Mouse (Mus musculus): ENCODE data around the gene Fn1. TPM values are rescaled to one million over a fixed set of nuclear protein-coding genes. Genes with fewer than 3 reads are reported as not detected.
A peak's percentile ranks its signal among the peaks of the same experiment; 100 is the strongest.

The Fn1 gene
- polyA plus RNA-seq, 1 experiment from 2014 or later, result 89.2 TPM

DNA sequence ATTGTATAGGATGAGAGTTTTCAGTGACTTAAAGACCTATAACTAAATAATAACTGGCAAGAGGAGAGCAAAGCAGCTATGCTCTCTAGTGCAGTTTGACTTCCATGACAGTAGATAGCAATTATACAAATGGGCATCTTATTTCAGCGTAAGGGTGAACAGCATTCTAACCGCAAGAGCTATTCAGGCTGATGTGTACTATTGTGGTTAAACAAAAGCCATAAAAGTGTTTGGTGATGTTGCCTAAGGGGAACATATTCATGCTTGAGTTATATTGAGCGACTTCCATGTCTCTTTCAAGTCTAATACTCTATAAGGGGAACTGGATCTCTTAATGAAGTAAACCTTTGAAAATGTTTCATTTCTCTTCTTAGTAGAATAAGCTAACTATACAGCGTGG lies 21.3 kb upstream of the Fn1 start:
- H3K4me1 ChIP-seq, result no peaks in the 10 kb centered on the region
- 79% methylated on average over 4 of the region's 4 CpGs for WGBS (ENCODE audit: insufficient replicate concordance)
- H3K27me3 ChIP-seq (replicated peaks), result no peaks in the 10 kb centered on the region
- no peak overlapping the region for H3K4me3 ChIP-seq
- no peak overlapping the region for H3K27ac ChIP-seq
- H3K4me2 ChIP-seq, result no peak overlapping the region
- no peaks in the 10 kb centered on the region for H3K9me3 ChIP-seq (replicated peaks)
- H3K9ac ChIP-seq, result no peak overlapping the region
- ATAC-seq, result no peak
- no peaks in the 10 kb centered on the region for H3K36me3 ChIP-seq

- H3K4me2 ChIP-seq, result no peak overlapping the region
- H3K27ac ChIP-seq, result no peak overlapping the region
- no peak overlapping the region for H3K9ac ChIP-seq
- 18% methylated on average over 3 of the region's 3 CpGs for WGBS (ENCODE audit: insufficient replicate concordance)
- no peak overlapping the region for H3K4me3 ChIP-seq
- ATAC-seq, result no peak
- H3K27me3 ChIP-seq (replicated peaks), result no peaks in the 10 kb centered on the region
- no peaks in the 10 kb centered on the region for H3K36me3 ChIP-seq
- no peaks in the 10 kb centered on the region for H3K9me3 ChIP-seq (replicated peaks)
- no peaks in the 10 kb centered on the region for H3K4me1 ChIP-seq
Observed at GRCm38 (mm10) chr1:71673398-71673910, 20.5 kb upstream of the Fn1 start.

DNA sequence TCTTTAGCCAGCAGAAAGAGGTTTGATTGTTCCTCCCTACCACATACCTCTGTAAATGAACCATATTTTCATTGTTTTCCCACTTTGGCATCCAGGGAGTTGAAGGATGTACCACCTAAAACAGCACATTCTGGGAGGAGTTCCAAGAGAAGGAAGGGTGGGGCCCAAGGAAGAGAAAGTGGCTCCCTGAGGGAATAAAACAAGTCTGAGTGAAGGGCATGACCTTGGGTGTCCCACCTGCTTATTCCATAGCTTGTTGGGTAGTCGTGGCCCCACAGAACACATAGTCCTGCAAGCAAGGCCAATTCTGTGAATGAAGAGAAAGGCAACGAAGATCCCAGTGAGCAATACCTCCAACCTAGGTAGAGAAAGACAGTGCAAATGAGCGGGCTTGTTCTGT lies 19.3 kb upstream of the Fn1 start:
- H3K4me2 ChIP-seq, result no peak overlapping the region
- 65% methylated on average over 3 of the region's 3 CpGs for whole genome bisulfite sequencing (ENCODE audit: insufficient replicate concordance)
- H3K9me3 ChIP-seq (replicated peaks), result no peaks in the 10 kb centered on the region
- no peaks in the 10 kb centered on the region for H3K36me3 ChIP-seq
- no peaks in the 10 kb centered on the region for H3K27me3 ChIP-seq (replicated peaks)
- no peak overlapping the region for H3K4me3 ChIP-seq
- no peak overlapping the region for H3K9ac ChIP-seq
- ATAC-seq, result no peak
- H3K4me1 ChIP-seq, result no peaks in the 10 kb centered on the region
- no peak overlapping the region for H3K27ac ChIP-seq

DNA sequence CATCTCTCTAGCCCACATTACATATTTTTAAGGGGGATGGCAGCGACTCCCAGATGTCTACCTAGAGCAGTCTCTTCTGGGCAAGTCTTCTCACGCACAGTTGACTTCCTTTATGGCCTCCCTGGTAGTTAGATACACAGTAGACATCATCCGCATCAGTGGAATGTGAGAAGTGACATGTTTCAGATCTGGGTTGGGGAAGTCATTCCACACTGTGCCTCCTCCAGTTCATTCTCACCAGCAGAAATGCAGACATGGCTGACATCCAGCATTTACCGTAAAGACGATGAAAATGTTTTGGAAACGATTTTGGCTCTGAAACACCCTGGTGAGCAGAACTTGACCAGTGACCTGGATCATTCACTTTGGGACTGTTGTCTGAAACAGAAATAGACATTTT lies 10.2 kb upstream of the Fn1 start:
- ATAC-seq, result no peak
- Histone ChIP-seq H3K4me2 (no peak overlapping the region), H3K9me3 (replicated peaks) (peaks cover 14% of the 10 kb centered on the region), H3K9ac (no peak overlapping the region), H3K27me3 (replicated peaks) (no peaks in the 10 kb centered on the region), H3K36me3 (no peaks in the 10 kb centered on the region), H3K4me3 (no peak overlapping the region), H3K27ac (no peak overlapping the region), H3K4me1 (no peaks in the 10 kb centered on the region)
- WGBS (ENCODE audit: insufficient replicate concordance), result 74% methylated on average over 6 of the region's 6 CpGs

GRCm38 (mm10) chr1:71658632-71659031 lies 5.6 kb upstream of the Fn1 start:
- Histone ChIP-seq H3K27me3 (replicated peaks) (peaks cover 9% of the 10 kb centered on the region), H3K9ac (no peak overlapping the region), H3K4me3 (no peak overlapping the region), H3K9me3 (replicated peaks) (peaks cover 14% of the 10 kb centered on the region), H3K36me3 (no peaks in the 10 kb centered on the region), H3K27ac (no peak overlapping the region), H3K4me1 (peaks cover 5% of the 10 kb centered on the region; the same call in 1 of the 2 replicates), H3K4me2 (no peak overlapping the region)
- ATAC-seq, result no peak
- WGBS (ENCODE audit: insufficient replicate concordance), result 68% methylated on average over 6 of the region's 6 CpGs

DNA sequence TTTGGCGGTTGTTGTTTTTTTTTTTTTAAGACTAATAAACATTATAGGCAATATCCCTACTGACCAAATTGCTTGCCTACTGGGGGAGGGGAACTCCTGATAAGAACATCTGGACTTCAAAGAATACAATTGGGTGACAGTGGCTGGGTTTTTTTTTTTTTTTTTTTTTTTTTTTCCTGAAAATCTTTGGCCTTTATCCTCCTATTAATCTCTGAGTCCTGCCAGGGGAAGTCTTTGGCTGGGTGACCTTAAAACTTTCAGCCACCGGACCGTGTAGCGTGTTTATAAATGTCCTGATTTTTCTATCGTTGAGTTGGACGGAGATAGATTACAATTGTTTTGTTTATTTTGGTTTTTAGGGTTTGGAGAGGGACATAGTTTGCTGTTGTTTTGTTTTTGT lies 3.3 kb upstream of the Fn1 start:
- Histone ChIP-seq H3K9ac (no peak overlapping the region), H3K9me3 (replicated peaks) (no peaks in the 10 kb centered on the region), H3K4me1 (peaks cover 8% of the 10 kb centered on the region), H3K4me3 (no peak overlapping the region), H3K4me2 (no peak overlapping the region), H3K36me3 (no peaks in the 10 kb centered on the region), H3K27ac (no peak overlapping the region), H3K27me3 (replicated peaks) (peaks cover 26% of the 10 kb centered on the region)
- 50% methylated on average over 6 of the region's 6 CpGs for WGBS (ENCODE audit: insufficient replicate concordance)
- ATAC-seq, result no peak

DNA sequence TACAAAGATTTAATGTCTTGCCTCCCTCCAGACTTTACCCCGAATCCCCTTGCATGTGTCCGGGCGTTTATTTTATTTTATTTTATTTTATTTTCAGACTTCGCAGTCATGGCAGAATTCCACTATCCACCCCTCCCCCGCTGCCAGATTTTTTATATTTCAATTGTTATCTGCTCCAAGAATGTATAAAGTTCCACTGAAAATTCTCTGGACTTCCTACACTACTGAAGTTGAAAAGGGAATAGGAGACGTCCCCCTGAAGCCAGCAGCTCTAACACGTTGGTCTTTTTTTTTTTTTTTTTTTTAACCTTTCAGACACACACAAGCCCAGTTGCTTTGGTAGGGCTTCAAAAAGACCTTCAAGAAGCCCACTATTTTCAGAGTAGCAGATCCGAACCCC lies 1.2 kb upstream of the Fn1 start:
- Histone ChIP-seq H3K4me3 (peak overlapping the region; percentile 62), H3K9me3 (replicated peaks) (no peaks in the 10 kb centered on the region), H3K36me3 (no peaks in the 10 kb centered on the region), H3K27ac (no peak overlapping the region), H3K4me2 (peak overlapping the region; percentile 83), H3K27me3 (replicated peaks) (peaks cover 35% of the 10 kb centered on the region), H3K9ac (0 out of 2 replicates have a peak overlapping the region, but pooled peaks have one; percentile 61), H3K4me1 (peaks cover 12% of the 10 kb centered on the region)
- 20% methylated on average over 8 of the region's 8 CpGs for WGBS (ENCODE audit: insufficient replicate concordance)
- no peak for ATAC-seq

- Histone ChIP-seq H3K27ac (peak overlapping the region; percentile 72), H3K4me1 (peaks cover 12% of the 10 kb centered on the region), H3K9ac (peak overlapping the region; percentile 61), H3K36me3 (no peaks in the 10 kb centered on the region; the same call in 1 of the 2 replicates), H3K9me3 (replicated peaks) (no peaks in the 10 kb centered on the region), H3K27me3 (replicated peaks) (peaks cover 35% of the 10 kb centered on the region), H3K4me3 (peak overlapping the region; percentile 62), H3K4me2 (peak overlapping the region; percentile 83)
- WGBS (ENCODE audit: insufficient replicate concordance), result 1% methylated on average over 24 of the region's 24 CpGs
- no peak for ATAC-seq
Observed at GRCm38 (mm10) chr1:71653400-71654159, 580 bp upstream of the Fn1 start.

GRCm38 (mm10) chr1:71651828-71652227 lies 1.2 kb downstream of the Fn1 start:
- WGBS (ENCODE audit: insufficient replicate concordance), result 31% methylated on average over 1 of the region's 1 CpGs

GRCm38 (mm10) chr1:71651315-71651714 lies 1.7 kb downstream of the Fn1 start:
- 37% methylated on average over 9 of the region's 9 CpGs for WGBS (ENCODE audit: insufficient replicate concordance)
- peaks cover 7% of the 10 kb centered on the region; the same call in 1 of the 2 replicates for H3K36me3 ChIP-seq
- no peaks in the 10 kb centered on the region for H3K9me3 ChIP-seq (replicated peaks)
- H3K4me3 ChIP-seq, result peak overlapping the region; percentile 62
- no peak overlapping the region for H3K27ac ChIP-seq
- no peak overlapping the region for H3K9ac ChIP-seq
- peak overlapping the region; percentile 83 for H3K4me2 ChIP-seq
- H3K4me1 ChIP-seq, result peaks cover 12% of the 10 kb centered on the region
- no peak for ATAC-seq
- peaks cover 35% of the 10 kb centered on the region for H3K27me3 ChIP-seq (replicated peaks)

More at GRCm38 (mm10) chr1:71651828-71652227, 1.2 kb downstream of the Fn1 start:
- peak overlapping the region; percentile 62 for H3K4me3 ChIP-seq
- H3K27me3 ChIP-seq (replicated peaks), result peaks cover 35% of the 10 kb centered on the region
- H3K4me1 ChIP-seq, result peaks cover 12% of the 10 kb centered on the region
- peaks cover 7% of the 10 kb centered on the region; the same call in 1 of the 2 replicates for H3K36me3 ChIP-seq
- peak overlapping the region; percentile 83 for H3K4me2 ChIP-seq
- no peaks in the 10 kb centered on the region for H3K9me3 ChIP-seq (replicated peaks)
- H3K27ac ChIP-seq, result no peak overlapping the region
- no peak for ATAC-seq
- H3K9ac ChIP-seq, result no peak overlapping the region

GRCm38 (mm10) chr1:71650741-71651140 lies 2.3 kb downstream of the Fn1 start:
- H3K9me3 ChIP-seq (replicated peaks), result no peaks in the 10 kb centered on the region
- peaks cover 12% of the 10 kb centered on the region for H3K4me1 ChIP-seq
- peaks cover 35% of the 10 kb centered on the region for H3K27me3 ChIP-seq (replicated peaks)
- H3K4me2 ChIP-seq, result peak overlapping the region; percentile 83
- H3K36me3 ChIP-seq, result peaks cover 7% of the 10 kb centered on the region; the same call in 1 of the 2 replicates
- 45% methylated on average over 6 of the region's 6 CpGs for WGBS (ENCODE audit: insufficient replicate concordance)
- H3K27ac ChIP-seq, result no peak overlapping the region
- ATAC-seq, result no peak
- H3K9ac ChIP-seq, result no peak overlapping the region
- peak overlapping the region; percentile 62; the same call in 1 of the 2 replicates for H3K4me3 ChIP-seq

GRCm38 (mm10) chr1:71648166-71648565 lies 4.8 kb downstream of the Fn1 start:
- H3K9ac ChIP-seq, result no peak overlapping the region
- ATAC-seq, result no peak
- H3K4me3 ChIP-seq, result no peak overlapping the region
- peaks cover 3% of the 10 kb centered on the region; the same call in 1 of the 2 replicates for H3K4me1 ChIP-seq
- peaks cover 31% of the 10 kb centered on the region for H3K36me3 ChIP-seq
- no peaks in the 10 kb centered on the region for H3K9me3 ChIP-seq (replicated peaks)
- peaks cover 22% of the 10 kb centered on the region for H3K27me3 ChIP-seq (replicated peaks)
- 78% methylated on average over 7 of the region's 7 CpGs for WGBS (ENCODE audit: insufficient replicate concordance)
- H3K4me2 ChIP-seq, result no peak overlapping the region
- H3K27ac ChIP-seq, result no peak overlapping the region
